Mouse (Mus musculus): ENCODE results near the gene Elf3. TPM values are rescaled to one million over a fixed set of nuclear protein-coding genes. Genes with fewer than 3 reads are reported as not detected.

The Elf3 gene
- polyA plus RNA-seq, 1 experiment from 2014 or later: 0.09 TPM

- no peak overlapping the region for H3K27ac ChIP-seq
- WGBS: 78% methylated on average over 3 of the region's 3 CpGs
- ATAC-seq (ENCODE audit: low FRiP score) (no peak), DNase-seq (ENCODE audit: low spot score) (no peak)
- no peaks in the 10 kb centered on the region for H3K4me1 ChIP-seq (replicated peaks; ENCODE audit: control insufficient read depth, insufficient read depth, low read length)
- no peaks in the 10 kb centered on the region for H3K27me3 ChIP-seq (ENCODE audit: control insufficient read depth, insufficient read depth, low read length)
- no peak overlapping the region for H3K4me3 ChIP-seq (replicated peaks; ENCODE audit: low read length)
- H3K36me3 ChIP-seq (replicated peaks; ENCODE audit: control insufficient read depth, insufficient read depth): no peaks in the 10 kb centered on the region
- H3K4me2 ChIP-seq (replicated peaks): no peak overlapping the region
- no peaks in the 10 kb centered on the region for H3K9me3 ChIP-seq (ENCODE audit: control insufficient read depth, low read length)
- H3K9ac ChIP-seq: no peak overlapping the region
Observed at GRCm38 (mm10) chr1:135224147-135224546, 34.2 kb downstream of the Elf3 start.

GRCm38 (mm10) chr1:135217607-135218233 lies 40.6 kb downstream of the Elf3 start:
- H3K9me3 ChIP-seq (ENCODE audit: control insufficient read depth, low read length): no peaks in the 10 kb centered on the region

DNA sequence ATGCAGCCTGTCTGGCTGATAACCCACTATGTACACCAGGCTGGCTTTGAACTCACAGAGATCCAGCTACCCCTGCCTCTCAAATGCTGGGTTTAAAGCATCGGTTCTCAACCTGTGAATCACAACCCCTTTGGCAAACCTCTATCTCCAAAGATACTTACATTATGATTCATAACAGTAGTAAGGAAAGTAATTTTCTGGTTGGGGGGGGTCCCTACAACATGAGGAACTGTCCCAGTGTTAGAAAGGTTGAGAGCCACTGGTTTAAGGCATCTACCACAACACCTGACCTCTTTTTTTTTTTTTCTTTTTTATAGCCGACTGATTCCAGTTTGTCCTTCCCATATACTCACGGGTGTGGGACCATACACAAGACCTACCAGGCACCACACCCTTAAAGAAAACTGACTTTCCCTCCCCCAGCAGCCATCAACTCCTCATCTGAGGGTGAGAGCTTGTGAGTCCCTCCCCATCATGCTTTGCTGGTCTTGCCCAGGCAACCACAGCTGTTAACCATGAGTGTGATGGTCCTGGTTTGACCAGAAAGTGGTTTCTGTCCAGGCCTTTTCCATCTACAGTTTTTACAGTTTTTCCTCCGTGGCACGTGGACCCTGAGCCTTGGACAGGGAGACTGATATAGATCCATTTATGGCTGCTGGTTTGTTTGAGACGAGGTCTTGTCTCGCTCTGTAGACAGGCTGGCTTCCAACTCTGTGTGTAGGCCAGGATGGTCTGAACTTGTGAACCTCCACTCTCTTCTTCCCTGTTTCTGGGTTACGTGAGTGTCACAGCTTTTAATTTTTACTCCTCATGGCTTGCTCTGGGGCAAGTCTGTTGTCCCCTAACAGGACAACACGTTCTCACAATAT lies 44.4 kb downstream of the Elf3 start:
- H3K27me3 ChIP-seq (ENCODE audit: control insufficient read depth, insufficient read depth, low read length): no peaks in the 10 kb centered on the region
- H3K4me3 ChIP-seq (replicated peaks; ENCODE audit: low read length): no peak overlapping the region
- DNase-seq (ENCODE audit: low spot score) (no peak), ATAC-seq (ENCODE audit: low FRiP score) (no peak)
- H3K4me2 ChIP-seq (replicated peaks): no peak overlapping the region
- no peak overlapping the region for H3K9ac ChIP-seq
- H3K4me1 ChIP-seq (replicated peaks; ENCODE audit: control insufficient read depth, insufficient read depth, low read length): no peaks in the 10 kb centered on the region
- WGBS: 92% methylated on average over 9 of the region's 9 CpGs
- no peaks in the 10 kb centered on the region for H3K36me3 ChIP-seq (replicated peaks; ENCODE audit: control insufficient read depth, insufficient read depth)
- H3K9me3 ChIP-seq (ENCODE audit: control insufficient read depth, low read length): no peaks in the 10 kb centered on the region
- no peak overlapping the region for H3K27ac ChIP-seq

More at GRCm38 (mm10) chr1:135217607-135218233, 40.6 kb downstream of the Elf3 start:
- H3K4me3 ChIP-seq (replicated peaks; ENCODE audit: low read length): no peak overlapping the region
- DNase-seq (ENCODE audit: low spot score): no peak
- no peak for ATAC-seq (ENCODE audit: low FRiP score)
- H3K4me2 ChIP-seq (replicated peaks): no peak overlapping the region
- 50% methylated on average over 13 of the region's 13 CpGs for WGBS
- H3K27me3 ChIP-seq (ENCODE audit: control insufficient read depth, insufficient read depth, low read length): no peaks in the 10 kb centered on the region
- no peaks in the 10 kb centered on the region for H3K4me1 ChIP-seq (replicated peaks; ENCODE audit: control insufficient read depth, insufficient read depth, low read length)
- H3K9ac ChIP-seq: no peak overlapping the region
- H3K36me3 ChIP-seq (replicated peaks; ENCODE audit: control insufficient read depth, insufficient read depth): no peaks in the 10 kb centered on the region
- no peak overlapping the region for H3K27ac ChIP-seq

GRCm38 (mm10) chr1:135210421-135210820 lies 47.9 kb downstream of the Elf3 start:
- Histone ChIP-seq H3K27ac (no peak overlapping the region), H3K36me3 (replicated peaks; ENCODE audit: control insufficient read depth, insufficient read depth) (no peaks in the 10 kb centered on the region), H3K9me3 (ENCODE audit: control insufficient read depth, low read length) (no peaks in the 10 kb centered on the region), H3K4me1 (replicated peaks; ENCODE audit: control insufficient read depth, insufficient read depth, low read length) (no peaks in the 10 kb centered on the region), H3K27me3 (ENCODE audit: control insufficient read depth, insufficient read depth, low read length) (no peaks in the 10 kb centered on the region), H3K4me3 (replicated peaks; ENCODE audit: low read length) (no peak overlapping the region), H3K9ac (no peak overlapping the region), H3K4me2 (replicated peaks) (no peak overlapping the region)
- ATAC-seq (ENCODE audit: low FRiP score) (no peak), DNase-seq (ENCODE audit: low spot score) (no peak)
- WGBS: 68% methylated on average over 5 of the region's 5 CpGs

DNA sequence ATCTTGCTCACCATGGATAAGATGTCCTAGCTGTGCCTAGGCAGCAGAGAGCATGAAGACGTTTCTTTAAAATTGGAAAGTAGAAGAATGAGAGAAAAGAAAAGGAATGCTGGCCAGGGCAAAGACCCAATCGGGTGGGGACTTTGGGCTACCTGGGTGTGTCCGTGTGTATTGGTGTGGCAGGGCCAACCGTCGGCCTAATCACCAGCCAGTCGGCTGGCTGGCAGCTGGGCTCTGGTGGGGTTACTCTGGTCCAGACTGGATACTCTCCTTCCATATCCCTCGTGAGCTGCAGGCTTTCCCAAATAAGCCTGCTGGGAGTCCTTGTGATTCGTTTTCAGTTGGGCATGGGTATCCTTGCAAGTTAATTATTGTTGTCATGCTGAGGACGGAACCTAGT lies 49.7 kb downstream of the Elf3 start:
- no peaks in the 10 kb centered on the region for H3K9me3 ChIP-seq (ENCODE audit: control insufficient read depth, low read length)
- no peak overlapping the region for H3K27ac ChIP-seq
- H3K27me3 ChIP-seq (ENCODE audit: control insufficient read depth, insufficient read depth, low read length): no peaks in the 10 kb centered on the region
- no peak overlapping the region for H3K9ac ChIP-seq
- no peak for ATAC-seq (ENCODE audit: low FRiP score)
- no peak overlapping the region for H3K4me2 ChIP-seq (replicated peaks)
- DNase-seq (ENCODE audit: low spot score): no peak
- H3K4me1 ChIP-seq (replicated peaks; ENCODE audit: control insufficient read depth, insufficient read depth, low read length): no peaks in the 10 kb centered on the region
- no peaks in the 10 kb centered on the region for H3K36me3 ChIP-seq (replicated peaks; ENCODE audit: control insufficient read depth, insufficient read depth)
- 69% methylated on average over 9 of the region's 9 CpGs for WGBS
- no peak overlapping the region for H3K4me3 ChIP-seq (replicated peaks; ENCODE audit: low read length)

DNA sequence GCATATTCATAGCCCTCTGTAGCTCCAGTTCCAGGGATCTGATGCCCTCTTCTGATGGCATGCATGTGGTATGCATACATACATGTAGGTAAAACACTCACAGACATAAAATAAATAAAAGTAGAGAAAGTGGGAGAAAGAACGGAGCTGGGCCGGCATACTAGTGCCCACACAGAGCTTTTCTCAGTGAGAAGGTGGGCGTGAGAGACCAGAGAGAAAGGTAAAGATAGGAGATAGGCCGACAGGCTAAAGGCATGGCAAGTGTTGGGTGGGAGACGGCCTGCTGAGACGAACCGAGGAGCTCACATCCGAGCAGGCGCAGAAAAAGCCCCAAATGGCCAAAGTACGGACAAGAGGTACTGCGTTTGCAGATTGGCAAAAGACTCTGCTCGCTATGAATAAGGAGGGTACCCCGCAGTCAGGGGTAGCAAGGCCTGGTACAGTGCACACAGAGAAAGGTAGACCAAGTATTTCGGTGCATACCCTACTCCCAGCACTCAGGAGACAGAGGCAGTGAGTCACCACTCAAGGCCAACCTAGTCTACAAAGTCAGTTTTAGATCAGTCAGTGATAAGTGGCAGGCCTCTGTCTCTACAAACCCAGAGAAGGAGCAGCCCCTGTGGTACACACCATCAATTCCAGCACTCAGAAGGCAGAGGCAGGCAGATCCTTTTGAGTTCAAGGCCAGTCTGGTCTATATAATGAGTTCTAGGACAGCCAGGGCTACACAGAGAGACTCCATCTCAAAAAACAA lies 51.6 kb downstream of the Elf3 start:
- 92% methylated on average over 14 of the region's 14 CpGs for WGBS
- Histone ChIP-seq H3K4me1 (replicated peaks; ENCODE audit: control insufficient read depth, insufficient read depth, low read length) (no peaks in the 10 kb centered on the region), H3K9ac (no peak overlapping the region), H3K4me3 (replicated peaks; ENCODE audit: low read length) (no peak overlapping the region), H3K27me3 (ENCODE audit: control insufficient read depth, insufficient read depth, low read length) (no peaks in the 10 kb centered on the region), H3K9me3 (ENCODE audit: control insufficient read depth, low read length) (no peaks in the 10 kb centered on the region), H3K27ac (no peak overlapping the region), H3K4me2 (replicated peaks) (no peak overlapping the region), H3K36me3 (replicated peaks; ENCODE audit: control insufficient read depth, insufficient read depth) (no peaks in the 10 kb centered on the region)
- ATAC-seq (ENCODE audit: low FRiP score): no peak
- DNase-seq (ENCODE audit: low spot score): no peak

DNA sequence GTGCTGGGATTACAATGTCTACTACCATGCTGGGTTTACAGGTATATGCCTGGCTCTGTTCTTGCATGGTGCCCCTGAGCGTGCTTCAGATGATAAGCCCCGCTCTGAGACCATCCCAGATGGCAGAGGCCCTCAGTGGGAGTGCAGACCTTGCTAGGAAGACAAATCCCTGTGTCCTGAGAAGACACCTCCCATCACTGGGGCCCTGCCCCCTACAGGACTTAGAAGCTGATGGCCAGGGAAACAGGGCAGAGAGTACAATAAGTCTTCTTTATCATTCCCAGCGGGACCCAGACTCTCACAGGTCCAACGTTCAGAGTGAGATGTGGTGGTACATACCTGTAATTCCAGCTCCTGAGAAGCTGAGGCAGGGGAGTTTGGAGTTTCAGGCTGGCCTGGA lies 53.1 kb downstream of the Elf3 start:
- no peaks in the 10 kb centered on the region for H3K27me3 ChIP-seq (ENCODE audit: control insufficient read depth, insufficient read depth, low read length)
- H3K4me3 ChIP-seq (replicated peaks; ENCODE audit: low read length): no peak overlapping the region
- H3K4me1 ChIP-seq (replicated peaks; ENCODE audit: control insufficient read depth, insufficient read depth, low read length): no peaks in the 10 kb centered on the region
- ATAC-seq (ENCODE audit: low FRiP score) (no peak), DNase-seq (ENCODE audit: low spot score) (no peak)
- H3K9ac ChIP-seq: no peak overlapping the region
- no peak overlapping the region for H3K4me2 ChIP-seq (replicated peaks)
- H3K9me3 ChIP-seq (ENCODE audit: control insufficient read depth, low read length): no peaks in the 10 kb centered on the region
- WGBS: 64% methylated on average over 4 of the region's 4 CpGs
- no peak overlapping the region for H3K27ac ChIP-seq
- no peaks in the 10 kb centered on the region for H3K36me3 ChIP-seq (replicated peaks; ENCODE audit: control insufficient read depth, insufficient read depth)

GRCm38 (mm10) chr1:135204196-135205126 lies 53.9 kb downstream of the Elf3 start:
- Histone ChIP-seq H3K4me3 (replicated peaks; ENCODE audit: low read length) (no peak overlapping the region), H3K9ac (no peak overlapping the region), H3K27me3 (ENCODE audit: control insufficient read depth, insufficient read depth, low read length) (no peaks in the 10 kb centered on the region), H3K9me3 (ENCODE audit: control insufficient read depth, low read length) (no peaks in the 10 kb centered on the region), H3K27ac (no peak overlapping the region), H3K4me1 (replicated peaks; ENCODE audit: control insufficient read depth, insufficient read depth, low read length) (no peaks in the 10 kb centered on the region), H3K36me3 (replicated peaks; ENCODE audit: control insufficient read depth, insufficient read depth) (no peaks in the 10 kb centered on the region), H3K4me2 (replicated peaks) (no peak overlapping the region)
- ATAC-seq (ENCODE audit: low FRiP score): no peak
- no peak for DNase-seq (ENCODE audit: low spot score)
- WGBS: 38% methylated on average over 12 of the region's 12 CpGs

All from hindbrain, embryonic 14.5 days (tissue).